Mouse (Mus musculus) megakaryocyte, embryonic 14.5 days (primary cell): ENCODE data around the gene Gna12.

Source experiments
- FLI1 ChIP-seq: IDR thresholded peaks from 2 replicates; pipeline ENCODE4 v1.6.1; 2012; ENCODE audit warnings: low read length, inconsistent platforms, mixed read lengths
- GATA1 ChIP-seq: IDR thresholded peaks from 3 replicates; pipeline ENCODE4 v1.6.1; 2012; ENCODE audit warnings: mixed read lengths, low read length, inconsistent platforms, borderline replicate concordance

DNA sequence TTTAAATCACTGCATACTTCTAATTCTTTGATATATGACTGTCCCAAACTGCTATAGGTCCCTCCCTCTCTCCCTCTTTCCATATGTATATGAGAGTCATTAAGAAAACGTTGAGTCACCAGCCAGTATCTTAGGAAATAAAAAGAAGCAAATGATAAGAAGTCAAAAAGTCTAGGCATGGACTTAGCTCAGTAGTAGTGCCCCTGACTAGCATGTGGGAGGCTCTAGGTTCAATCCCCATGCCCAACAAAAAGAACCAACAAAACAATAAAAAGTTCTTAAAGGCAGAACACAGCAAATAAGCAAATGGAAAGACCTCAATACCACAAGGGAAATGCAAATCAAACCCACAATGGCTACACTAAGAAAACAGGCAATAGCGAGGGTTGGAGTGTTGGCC lies 18.8 kb downstream of the Gna12 start:
- TF ChIP-seq FLI1, result no peak
- TF ChIP-seq GATA1, result no peak
